Mouse (Mus musculus): ENCODE data around the gene Ppa2. TPM values are rescaled to one million over a fixed set of nuclear protein-coding genes. Genes with fewer than 3 reads are reported as not detected.

Gene Ppa2
- polyA plus RNA-seq, 1 experiment from 2014 or later, result 91.1 TPM

DNA sequence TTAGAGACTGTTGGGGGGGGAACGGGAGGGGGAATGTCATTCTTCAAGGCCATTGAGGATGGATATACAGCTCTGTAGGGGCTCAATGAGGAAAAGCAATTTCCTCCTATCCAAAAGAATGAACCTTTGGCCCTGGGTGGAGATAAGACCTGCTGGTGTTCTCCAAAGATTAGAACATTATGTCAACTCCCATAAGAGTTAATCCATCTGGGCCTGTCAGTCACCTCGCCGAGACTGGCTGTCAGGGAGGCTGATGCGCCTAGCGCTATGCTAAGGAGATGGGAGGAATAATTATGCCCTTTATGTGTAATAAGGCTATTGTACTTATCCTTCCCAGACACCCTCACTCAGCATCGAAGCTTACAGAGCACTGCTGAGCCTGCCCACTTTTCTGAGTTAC, 2.9 kb downstream of the Ppa2 start:
- Histone ChIP-seq H3K9me3 (ENCODE audit: control insufficient read depth, low read length) (no peaks in the 10 kb centered on the region; the same call in 1 of the 2 replicates), H3K36me3 (ENCODE audit: control insufficient read depth, insufficient read depth, low read length) (no peaks in the 10 kb centered on the region)
- WGBS, result 73% methylated on average over 6 of the region's 6 CpGs

DNA sequence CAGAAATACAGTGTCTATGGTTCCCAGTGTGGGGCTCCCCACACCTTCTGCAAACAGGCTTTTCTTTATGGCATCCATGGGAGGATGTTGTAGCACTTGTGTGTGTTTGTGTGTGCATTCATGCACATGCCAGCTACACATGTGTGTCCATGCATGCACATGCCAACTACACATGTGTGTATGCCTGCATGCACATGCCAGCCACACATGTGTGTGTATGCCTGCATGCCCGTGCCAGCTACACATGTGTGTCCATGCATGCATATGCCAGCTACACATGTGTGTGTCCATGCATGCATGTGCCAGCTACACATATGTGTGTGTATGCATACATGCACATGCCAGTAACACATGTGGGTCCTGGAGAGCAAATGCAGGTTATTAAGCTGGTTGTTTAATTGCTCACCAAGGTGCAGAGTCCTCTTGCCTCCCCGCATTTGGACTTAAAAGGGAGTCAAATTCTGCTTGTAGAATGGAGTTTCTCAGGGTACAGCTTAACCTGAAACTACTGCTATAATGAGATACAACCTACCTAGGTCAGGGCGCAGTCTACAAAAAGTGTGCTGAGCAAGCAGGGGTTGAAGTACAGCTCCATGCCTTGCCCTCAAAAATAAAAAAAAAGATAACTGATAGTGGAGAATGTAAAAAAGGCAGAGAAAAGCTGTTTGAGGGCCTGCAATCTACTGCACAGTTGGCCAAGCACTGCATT, 3.7 kb downstream of the Ppa2 start:
- H3K4me3 ChIP-seq (ENCODE audit: low read depth, low read length), result no peak overlapping the region
- H3K36me3 ChIP-seq (ENCODE audit: control insufficient read depth, insufficient read depth, low read length), result no peaks in the 10 kb centered on the region
- 99% methylated on average over 3 of the region's 3 CpGs for WGBS
- peaks cover 3% of the 10 kb centered on the region; the same call in 1 of the 2 replicates for H3K4me1 ChIP-seq (ENCODE audit: control insufficient read depth, insufficient read depth, low read length)
- no peak for ATAC-seq (ENCODE audit: low read depth)
- no peak overlapping the region for H3K9ac ChIP-seq (replicated peaks; ENCODE audit: low read depth, low read length)
- no peak overlapping the region for H3K27ac ChIP-seq (ENCODE audit: low read depth, low read length)
- H3K27me3 ChIP-seq (ENCODE audit: control insufficient read depth, insufficient read depth, low read length), result no peaks in the 10 kb centered on the region
- H3K9me3 ChIP-seq (ENCODE audit: control insufficient read depth, low read length), result no peaks in the 10 kb centered on the region
- no peak overlapping the region for H3K4me2 ChIP-seq (ENCODE audit: low read depth, low read length)

More for the DNA sequence above, 2.9 kb downstream of the Ppa2 start:
- H3K27ac ChIP-seq (ENCODE audit: low read depth, low read length), result no peak overlapping the region
- no peaks in the 10 kb centered on the region for H3K27me3 ChIP-seq (ENCODE audit: control insufficient read depth, insufficient read depth, low read length)
- H3K4me1 ChIP-seq (ENCODE audit: control insufficient read depth, insufficient read depth, low read length), result peaks cover 3% of the 10 kb centered on the region; the same call in 1 of the 2 replicates
- no peak for ATAC-seq (ENCODE audit: low read depth)
- H3K4me2 ChIP-seq (ENCODE audit: low read depth, low read length), result no peak overlapping the region
- no peak overlapping the region for H3K4me3 ChIP-seq (ENCODE audit: low read depth, low read length)
- H3K9ac ChIP-seq (replicated peaks; ENCODE audit: low read depth, low read length), result no peak overlapping the region

DNA sequence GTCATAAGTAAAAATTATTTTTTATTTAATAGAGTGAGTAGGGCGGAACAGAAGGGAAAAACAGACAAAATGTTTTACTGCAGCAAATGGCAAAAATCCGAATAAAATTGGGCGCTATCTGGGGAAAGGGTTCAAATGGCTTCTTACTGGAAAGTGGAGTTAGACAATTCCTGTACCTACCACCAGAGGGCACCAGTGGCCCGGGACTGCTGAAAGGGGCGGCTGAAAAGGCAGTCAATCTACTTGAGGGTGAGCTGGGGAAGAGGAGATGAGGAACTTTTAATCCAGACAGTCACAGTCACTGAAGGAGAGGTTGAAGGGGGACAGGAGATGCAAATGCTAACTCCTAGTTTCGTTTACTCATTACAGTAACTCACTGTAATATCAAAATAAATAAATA, 4.6 kb downstream of the Ppa2 start:
- H3K4me1 ChIP-seq (ENCODE audit: control insufficient read depth, insufficient read depth, low read length), result peaks cover 3% of the 10 kb centered on the region; the same call in 1 of the 2 replicates
- H3K4me2 ChIP-seq (ENCODE audit: low read depth, low read length), result no peak overlapping the region
- H3K9me3 ChIP-seq (ENCODE audit: control insufficient read depth, low read length), result no peaks in the 10 kb centered on the region
- no peak overlapping the region for H3K9ac ChIP-seq (replicated peaks; ENCODE audit: low read depth, low read length)
- no peaks in the 10 kb centered on the region for H3K36me3 ChIP-seq (ENCODE audit: control insufficient read depth, insufficient read depth, low read length)
- no peaks in the 10 kb centered on the region for H3K27me3 ChIP-seq (ENCODE audit: control insufficient read depth, insufficient read depth, low read length)
- 46% methylated on average over 6 of the region's 6 CpGs for WGBS
- H3K27ac ChIP-seq (ENCODE audit: low read depth, low read length), result no peak overlapping the region
- ATAC-seq (ENCODE audit: low read depth), result no peak
- no peak overlapping the region for H3K4me3 ChIP-seq (ENCODE audit: low read depth, low read length)

DNA sequence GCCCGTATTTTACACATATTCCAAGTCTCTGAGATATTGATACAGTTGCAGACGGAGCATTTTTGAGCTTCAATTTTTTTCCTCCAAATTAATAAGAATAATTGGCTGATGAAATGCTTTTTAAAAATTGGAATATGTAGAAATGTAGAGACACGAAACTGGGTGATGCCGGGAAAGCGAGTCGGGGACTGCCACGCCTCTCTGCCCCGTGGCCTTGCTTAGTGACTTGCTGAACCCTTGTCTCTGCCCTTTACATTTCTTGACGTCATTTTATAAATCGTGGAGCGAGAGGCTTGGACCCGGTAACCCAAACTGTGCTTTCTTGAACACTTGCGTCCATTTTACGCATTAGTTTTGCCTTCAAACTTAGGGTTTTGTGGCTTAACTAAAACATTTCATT, 5.1 kb downstream of the Ppa2 start:
- Histone ChIP-seq H3K9me3 (ENCODE audit: control insufficient read depth, low read length) (no peaks in the 10 kb centered on the region), H3K4me1 (ENCODE audit: control insufficient read depth, insufficient read depth, low read length) (peaks cover 3% of the 10 kb centered on the region; the same call in 1 of the 2 replicates), H3K9ac (replicated peaks; ENCODE audit: low read depth, low read length) (no peak overlapping the region), H3K27ac (ENCODE audit: low read depth, low read length) (no peak overlapping the region), H3K36me3 (ENCODE audit: control insufficient read depth, insufficient read depth, low read length) (no peaks in the 10 kb centered on the region), H3K4me3 (ENCODE audit: low read depth, low read length) (no peak overlapping the region), H3K27me3 (ENCODE audit: control insufficient read depth, insufficient read depth, low read length) (no peaks in the 10 kb centered on the region), H3K4me2 (ENCODE audit: low read depth, low read length) (no peak overlapping the region)
- 97% methylated on average over 14 of the region's 14 CpGs for WGBS
- ATAC-seq (ENCODE audit: low read depth), result no peak

DNA sequence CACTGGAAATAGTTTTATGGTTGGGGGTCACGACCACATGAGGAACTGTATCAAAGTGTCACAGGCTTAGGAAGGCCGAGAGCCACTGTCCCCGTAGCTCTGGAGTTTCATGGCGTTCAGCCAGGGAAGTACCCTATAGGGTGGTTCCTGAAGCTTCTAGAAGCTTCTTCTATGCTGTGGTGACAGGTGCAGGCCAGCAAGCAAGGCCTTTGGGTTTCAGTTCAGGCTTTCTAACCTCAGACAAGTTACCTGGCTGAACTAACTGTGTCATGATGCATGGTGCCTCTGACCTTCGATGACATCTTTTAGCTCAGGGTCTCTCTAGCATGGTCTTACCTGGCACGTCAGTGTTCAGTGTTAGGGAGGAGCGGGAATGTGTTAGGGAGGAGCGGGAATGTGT, 5.7 kb downstream of the Ppa2 start:
- Histone ChIP-seq H3K27me3 (ENCODE audit: control insufficient read depth, insufficient read depth, low read length) (no peaks in the 10 kb centered on the region), H3K4me1 (ENCODE audit: control insufficient read depth, insufficient read depth, low read length) (peaks cover 3% of the 10 kb centered on the region; the same call in 1 of the 2 replicates), H3K36me3 (ENCODE audit: control insufficient read depth, insufficient read depth, low read length) (no peaks in the 10 kb centered on the region), H3K27ac (ENCODE audit: low read depth, low read length) (no peak overlapping the region), H3K4me3 (ENCODE audit: low read depth, low read length) (no peak overlapping the region), H3K4me2 (ENCODE audit: low read depth, low read length) (no peak overlapping the region), H3K9me3 (ENCODE audit: control insufficient read depth, low read length) (no peaks in the 10 kb centered on the region), H3K9ac (replicated peaks; ENCODE audit: low read depth, low read length) (no peak overlapping the region)
- ATAC-seq (ENCODE audit: low read depth), result no peak
- WGBS, result 97% methylated on average over 8 of the region's 8 CpGs

DNA sequence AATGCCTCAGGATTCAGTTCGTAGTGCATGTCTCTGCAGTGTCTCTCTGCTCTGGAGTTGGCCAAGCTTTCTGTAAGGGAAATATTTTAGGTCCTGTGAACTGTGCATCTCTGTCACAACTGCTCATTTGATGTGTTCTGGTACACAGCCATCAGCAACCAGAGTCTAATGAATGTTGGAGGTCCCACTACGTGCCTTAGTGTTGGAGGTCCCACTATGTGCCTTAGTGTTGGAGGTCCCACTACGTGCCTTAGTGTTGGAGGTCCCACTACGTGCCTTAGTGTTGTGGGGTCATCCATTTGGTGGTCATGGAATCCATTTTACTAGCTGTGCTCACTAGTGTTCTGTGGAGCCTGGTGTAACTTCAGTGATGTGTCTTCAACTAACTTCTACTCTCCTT, 7.9 kb downstream of the Ppa2 start:
- H3K36me3 ChIP-seq (ENCODE audit: control insufficient read depth, insufficient read depth, low read length), result no peaks in the 10 kb centered on the region
- no peaks in the 10 kb centered on the region for H3K27me3 ChIP-seq (ENCODE audit: control insufficient read depth, insufficient read depth, low read length)
- H3K9ac ChIP-seq (replicated peaks; ENCODE audit: low read depth, low read length), result no peak overlapping the region
- H3K4me3 ChIP-seq (ENCODE audit: low read depth, low read length), result no peak overlapping the region
- WGBS, result 98% methylated on average over 4 of the region's 4 CpGs
- H3K27ac ChIP-seq (ENCODE audit: low read depth, low read length), result no peak overlapping the region
- ATAC-seq (ENCODE audit: low read depth), result no peak
- no peaks in the 10 kb centered on the region for H3K9me3 ChIP-seq (ENCODE audit: control insufficient read depth, low read length)
- no peaks in the 10 kb centered on the region for H3K4me1 ChIP-seq (ENCODE audit: control insufficient read depth, insufficient read depth, low read length)
- H3K4me2 ChIP-seq (ENCODE audit: low read depth, low read length), result no peak overlapping the region

DNA sequence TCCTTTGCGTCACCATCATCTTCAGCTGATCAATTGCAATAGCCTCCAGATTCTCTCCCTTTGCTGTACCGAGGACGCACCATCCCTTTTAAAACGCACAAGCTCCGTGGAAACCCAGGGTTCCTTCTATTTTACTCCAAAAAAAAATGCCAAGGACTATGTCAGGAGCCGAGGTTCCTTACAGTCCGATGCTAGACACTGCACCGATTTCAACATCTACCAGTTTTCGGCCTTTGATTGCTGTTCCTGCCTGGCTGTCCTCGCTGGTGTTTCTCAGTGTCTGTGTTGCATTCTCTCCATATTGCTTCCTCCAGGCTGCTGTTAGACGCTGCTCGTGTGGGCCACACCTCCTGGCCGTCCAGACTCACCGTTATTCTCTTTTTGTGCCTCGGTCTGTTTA, 8.7 kb downstream of the Ppa2 start:
- H3K27ac ChIP-seq (ENCODE audit: low read depth, low read length), result no peak overlapping the region
- H3K36me3 ChIP-seq (ENCODE audit: control insufficient read depth, insufficient read depth, low read length), result no peaks in the 10 kb centered on the region
- H3K27me3 ChIP-seq (ENCODE audit: control insufficient read depth, insufficient read depth, low read length), result no peaks in the 10 kb centered on the region
- no peaks in the 10 kb centered on the region for H3K9me3 ChIP-seq (ENCODE audit: control insufficient read depth, low read length)
- no peaks in the 10 kb centered on the region for H3K4me1 ChIP-seq (ENCODE audit: control insufficient read depth, insufficient read depth, low read length)
- no peak overlapping the region for H3K9ac ChIP-seq (replicated peaks; ENCODE audit: low read depth, low read length)
- H3K4me3 ChIP-seq (ENCODE audit: low read depth, low read length), result no peak overlapping the region
- 88% methylated on average over 15 of the region's 15 CpGs for WGBS
- no peak for ATAC-seq (ENCODE audit: low read depth)
- no peak overlapping the region for H3K4me2 ChIP-seq (ENCODE audit: low read depth, low read length)

DNA sequence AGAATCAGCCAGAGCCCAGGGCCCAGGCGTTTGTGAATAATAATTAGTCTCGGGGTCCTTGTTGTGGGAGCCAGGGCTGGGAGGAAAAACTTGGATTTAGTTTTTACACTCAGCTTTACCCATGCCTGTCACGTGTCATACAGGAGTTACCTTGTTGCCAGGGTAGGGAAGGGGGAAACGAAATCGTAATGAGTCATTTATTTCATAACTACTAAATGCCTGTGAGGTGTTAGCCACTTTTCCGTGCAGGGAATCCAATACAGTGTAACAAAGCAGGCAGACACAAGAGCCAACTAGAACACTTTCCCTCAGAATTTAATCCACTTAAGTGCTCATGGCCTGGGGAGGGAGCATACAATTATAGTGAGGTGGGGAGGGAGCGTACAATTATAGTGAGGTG, 9.9 kb downstream of the Ppa2 start:
- Histone ChIP-seq H3K27me3 (ENCODE audit: control insufficient read depth, insufficient read depth, low read length) (no peaks in the 10 kb centered on the region), H3K9me3 (ENCODE audit: control insufficient read depth, low read length) (no peaks in the 10 kb centered on the region), H3K36me3 (ENCODE audit: control insufficient read depth, insufficient read depth, low read length) (no peaks in the 10 kb centered on the region; the same call in 1 of the 2 replicates), H3K4me1 (ENCODE audit: control insufficient read depth, insufficient read depth, low read length) (no peaks in the 10 kb centered on the region), H3K27ac (ENCODE audit: low read depth, low read length) (no peak overlapping the region), H3K4me2 (ENCODE audit: low read depth, low read length) (no peak overlapping the region), H3K4me3 (ENCODE audit: low read depth, low read length) (no peak overlapping the region), H3K9ac (replicated peaks; ENCODE audit: low read depth, low read length) (no peak overlapping the region)
- 87% methylated on average over 7 of the region's 7 CpGs for WGBS
- ATAC-seq (ENCODE audit: low read depth), result no peak

DNA sequence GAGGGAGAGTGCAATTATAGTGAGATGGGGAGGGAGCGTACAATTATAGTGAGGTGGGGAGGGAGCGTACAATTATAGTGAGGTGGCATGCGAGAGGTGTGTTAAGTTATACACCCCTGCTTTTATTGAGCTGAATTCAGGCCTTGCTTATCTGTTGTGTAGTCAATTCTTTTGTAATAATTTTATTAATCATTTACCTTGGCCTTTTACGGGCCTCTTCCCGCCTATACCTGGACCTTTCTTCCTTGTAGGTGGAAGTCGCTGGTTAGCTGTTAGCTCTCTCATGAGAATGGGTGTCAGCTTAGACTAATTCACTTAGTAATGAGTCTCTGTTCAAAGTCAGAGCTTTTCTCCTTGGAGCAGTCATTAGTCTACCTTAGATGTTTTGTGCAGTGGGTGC, 10.4 kb downstream of the Ppa2 start:
- H3K4me3 ChIP-seq (ENCODE audit: low read depth, low read length), result no peak overlapping the region
- ATAC-seq (ENCODE audit: low read depth), result no peak
- no peaks in the 10 kb centered on the region for H3K9me3 ChIP-seq (ENCODE audit: control insufficient read depth, low read length)
- H3K27ac ChIP-seq (ENCODE audit: low read depth, low read length), result no peak overlapping the region
- no peak overlapping the region for H3K9ac ChIP-seq (replicated peaks; ENCODE audit: low read depth, low read length)
- no peaks in the 10 kb centered on the region for H3K4me1 ChIP-seq (ENCODE audit: control insufficient read depth, insufficient read depth, low read length)
- H3K36me3 ChIP-seq (ENCODE audit: control insufficient read depth, insufficient read depth, low read length), result no peaks in the 10 kb centered on the region; the same call in 1 of the 2 replicates
- no peak overlapping the region for H3K4me2 ChIP-seq (ENCODE audit: low read depth, low read length)
- WGBS, result 93% methylated on average over 6 of the region's 6 CpGs
- H3K27me3 ChIP-seq (ENCODE audit: control insufficient read depth, insufficient read depth, low read length), result no peaks in the 10 kb centered on the region
